Mouse (Mus musculus): ENCODE data around the gene Haus7.
"Not testable (repeated sequence)": the region's sequence is repeated elsewhere in the genome, so short reads cannot be mapped to it uniquely, and the experiment has no call there.

The Haus7 gene

GRCm38 (mm10) chrX:73467446-73468241 is 8.8 kb upstream of the Haus7 start:
- no peak for DNase-seq (ENCODE audit: low spot score)

- no peak for DNase-seq (ENCODE audit: low spot score)
Measured at GRCm38 (mm10) chrX:73465483-73466186, 6.8 kb upstream of the Haus7 start.

GRCm38 (mm10) chrX:73460792-73461191 is 1.9 kb upstream of the Haus7 start:
- DNase-seq (ENCODE audit: low spot score), result no peak

- DNase-seq (ENCODE audit: low spot score), result peak; percentile 24
Measured at GRCm38 (mm10) chrX:73451949-73452348, 6.9 kb downstream of the Haus7 start.

GRCm38 (mm10) chrX:73441428-73441827 is 17.4 kb downstream of the Haus7 start:
- no peak for DNase-seq (ENCODE audit: low spot score)

- no peak for DNase-seq (ENCODE audit: low spot score)
Measured at GRCm38 (mm10) chrX:73435252-73435651, 23.6 kb downstream of the Haus7 start, which contains the start of gene Trex2. TSS of gene Trex2 (minus strand) at chrX:73435344.

GRCm38 (mm10) chrX:73432850-73433249 is 26.0 kb downstream of the Haus7 start:
- no peak for DNase-seq (ENCODE audit: low spot score)

GRCm38 (mm10) chrX:73430036-73430435 is 28.8 kb downstream of the Haus7 start:
- DNase-seq (ENCODE audit: low spot score), result no peak

GRCm38 (mm10) chrX:73412767-73413166 is 46.1 kb downstream of the Haus7 start:
- DNase-seq (ENCODE audit: low spot score), result no peak

GRCm38 (mm10) chrX:73410880-73411517 is 47.8 kb downstream of the Haus7 start, which contains the start of gene Zfp92:
TSS of gene Zfp92 (plus strand) at chrX:73411096.
- DNase-seq (ENCODE audit: low spot score), result no peak

GRCm38 (mm10) chrX:73401616-73402015 is 57.2 kb downstream of the Haus7 start:
- DNase-seq (ENCODE audit: low spot score), result no peak

- DNase-seq (ENCODE audit: low spot score), result no peak
Measured at GRCm38 (mm10) chrX:73400951-73401350, 57.9 kb downstream of the Haus7 start.

- DNase-seq (ENCODE audit: low spot score), result not testable (repeated sequence)
Measured at GRCm38 (mm10) chrX:73398636-73399035, 60.2 kb downstream of the Haus7 start, which contains the start of gene Gm18336. TSS of gene Gm18336 (minus strand) at chrX:73398736.

- DNase-seq (ENCODE audit: low spot score), result no peak
Measured at GRCm38 (mm10) chrX:73396446-73396845, 62.4 kb downstream of the Haus7 start.

- no peak for DNase-seq (ENCODE audit: low spot score)
Measured at GRCm38 (mm10) chrX:73391481-73391880, 67.4 kb downstream of the Haus7 start.
